Mouse (Mus musculus) bone marrow, adult 2 months (tissue): ENCODE results near the gene Grm1.

Source experiments
- CTCF ChIP-seq: fragments of 200-500 bp; IDR thresholded peaks from 2 replicates; pipeline ENCODE4 v1.5.1; 2011; ENCODE audit warnings: low read length, control low read depth; ENCODE audit not compliant: control insufficient read depth, insufficient read depth
- POLR2A ChIP-seq: fragments of 200-500 bp; IDR thresholded peaks from 2 replicates; pipeline ENCODE4 v1.6.1; 2011; ENCODE audit warnings: low read depth, mild to moderate bottlenecking, control low read depth, low read length, borderline replicate concordance; ENCODE audit not compliant: control insufficient read depth

GRCm38 (mm10) chr10:10697497-10697896 lies 384.7 kb downstream of the Grm1 start:
- TF ChIP-seq CTCF (no peak), POLR2A (no peak)
